Mouse (Mus musculus): Measurements from ENCODE around the gene Pabpc4.
"Not testable (repeated sequence)": the region's sequence is repeated elsewhere in the genome, so short reads cannot be mapped to it uniquely, and the experiment has no call there.

Pabpc4 gene

DNA sequence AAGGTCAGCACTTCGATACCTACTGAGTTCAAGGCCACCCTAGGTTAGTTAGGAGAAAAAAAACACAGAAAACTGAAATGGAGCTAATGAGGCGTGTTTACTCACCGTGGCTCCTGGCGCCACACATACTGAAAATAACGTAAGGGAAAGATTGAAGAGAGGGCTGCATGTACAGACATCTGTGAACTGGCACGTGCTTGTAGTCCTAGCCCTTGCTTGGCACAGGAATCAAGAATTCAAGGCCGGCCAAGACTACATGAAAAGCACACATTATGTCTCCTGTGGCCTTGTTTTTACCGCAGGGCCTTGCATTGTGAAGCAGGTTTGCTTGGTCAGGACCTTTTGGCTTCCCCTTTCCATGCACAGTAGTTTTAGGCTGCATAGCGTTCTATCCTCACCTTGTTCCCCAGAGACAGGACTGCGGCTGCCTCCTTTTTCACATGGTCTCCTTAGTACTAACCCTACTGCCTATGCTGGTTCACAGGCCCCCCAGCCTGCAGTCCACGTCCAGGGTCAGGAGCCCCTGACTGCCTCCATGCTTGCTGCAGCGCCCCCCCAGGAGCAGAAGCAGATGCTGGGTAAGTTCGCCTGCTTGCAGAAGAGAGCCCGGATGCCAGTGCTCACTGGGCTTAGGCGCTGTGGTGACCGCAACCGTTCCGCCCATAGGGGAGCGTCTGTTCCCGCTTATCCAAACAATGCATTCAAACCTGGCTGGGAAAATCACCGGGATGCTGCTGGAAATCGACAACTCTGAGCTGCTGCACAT is 35.2 kb downstream of the Pabpc4 start:
- DNase-seq (ENCODE audit: low read depth, low spot score), result no peak

GRCm38 (mm10) chr4:123298226-123298625 is 36.1 kb downstream of the Pabpc4 start:
- no peak for DNase-seq (ENCODE audit: low read depth, low spot score)

DNA sequence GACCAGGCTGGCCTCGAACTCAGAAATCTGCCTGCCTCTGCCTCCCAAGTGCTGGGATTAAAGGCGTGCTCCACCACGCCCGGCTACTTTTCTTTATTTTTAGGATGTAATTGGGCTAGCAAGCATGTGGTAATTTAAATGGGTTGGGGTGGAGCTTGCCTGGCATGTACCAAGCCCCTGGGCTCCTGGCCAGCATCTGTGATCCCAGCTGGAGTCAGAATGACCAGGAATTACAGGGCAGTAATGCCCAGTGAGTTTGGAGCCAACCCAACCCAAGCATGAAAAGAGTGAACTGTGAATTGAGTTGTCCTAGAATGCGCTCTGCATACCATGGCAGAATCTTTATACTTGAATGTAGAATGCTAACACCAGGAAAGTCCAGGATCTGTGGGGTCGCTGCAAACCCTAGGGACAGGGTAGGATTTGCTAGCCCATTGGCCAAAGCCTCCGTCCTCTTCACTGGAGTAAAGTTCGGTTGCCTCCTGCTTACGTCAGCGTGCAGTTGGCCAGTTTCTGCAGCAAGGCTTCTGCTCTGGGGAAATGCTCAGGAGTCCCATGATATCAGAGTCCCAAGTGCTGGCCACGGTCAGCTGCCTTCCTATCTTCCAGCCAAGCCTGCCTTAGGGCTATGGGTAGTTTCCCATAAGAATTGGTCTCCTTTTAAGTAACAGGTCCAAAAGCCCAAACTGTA is 37.0 kb downstream of the Pabpc4 start:
- DNase-seq (ENCODE audit: low read depth, low spot score), result no peak

- no peak for DNase-seq (ENCODE audit: low read depth, low spot score)
These were observed 43.6 kb downstream of the Pabpc4 start for GRCm38 (mm10) chr4:123305789-123306188.

- no peak for DNase-seq (ENCODE audit: low read depth, low spot score)
These were observed 44.8 kb downstream of the Pabpc4 start for GRCm38 (mm10) chr4:123306999-123307398.

GRCm38 (mm10) chr4:123308292-123308691 is 46.1 kb downstream of the Pabpc4 start:
- DNase-seq (ENCODE audit: low read depth, low spot score), result no peak

DNA sequence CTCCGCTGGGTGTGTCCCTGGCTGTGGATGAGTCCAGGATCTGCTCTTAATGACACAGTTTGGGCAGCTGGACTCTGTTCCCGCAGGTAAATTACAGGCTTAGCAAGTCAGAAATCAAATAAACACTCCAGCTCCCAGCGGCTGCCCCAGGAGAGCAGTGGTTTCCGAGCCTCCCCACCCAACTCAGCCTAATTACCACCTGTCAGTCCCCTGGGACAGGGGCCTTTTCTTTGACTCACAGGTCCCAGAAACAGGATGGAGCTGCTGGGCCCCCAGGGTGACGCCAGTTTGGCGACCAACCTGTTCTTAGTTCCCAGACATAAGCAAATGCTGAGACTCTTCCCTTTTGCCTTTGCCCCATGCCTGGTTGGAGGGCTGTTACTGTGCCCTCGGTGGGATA is 49.7 kb downstream of the Pabpc4 start:
- no peak for DNase-seq (ENCODE audit: low read depth, low spot score)

- DNase-seq (ENCODE audit: low read depth, low spot score), result no peak
These were observed 50.9 kb downstream of the Pabpc4 start for GRCm38 (mm10) chr4:123313010-123313409.

DNA sequence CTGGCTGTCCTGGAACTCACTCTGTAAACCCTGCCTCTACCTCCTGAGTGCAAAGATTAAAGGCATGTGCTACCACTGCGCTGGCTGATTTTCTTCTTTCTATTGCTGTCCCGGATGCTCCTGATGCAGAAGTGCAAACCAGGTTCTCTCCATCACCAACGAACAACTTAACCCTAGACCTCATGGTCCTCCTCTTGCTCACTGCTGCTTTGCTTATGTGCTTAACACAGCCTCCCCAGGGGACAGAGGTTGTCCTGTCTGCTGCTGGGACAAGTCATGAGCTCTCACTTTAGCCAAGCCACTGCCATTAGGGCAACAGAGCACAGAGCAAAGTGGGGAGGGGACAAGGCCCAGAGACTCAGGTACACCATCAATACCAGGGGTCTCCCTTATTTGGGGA is 52.3 kb downstream of the Pabpc4 start:
- DNase-seq (ENCODE audit: low read depth, low spot score), result no peak

GRCm38 (mm10) chr4:123322910-123323309 is 60.8 kb downstream of the Pabpc4 start:
- DNase-seq (ENCODE audit: low read depth, low spot score), result not testable (repeated sequence)

DNA sequence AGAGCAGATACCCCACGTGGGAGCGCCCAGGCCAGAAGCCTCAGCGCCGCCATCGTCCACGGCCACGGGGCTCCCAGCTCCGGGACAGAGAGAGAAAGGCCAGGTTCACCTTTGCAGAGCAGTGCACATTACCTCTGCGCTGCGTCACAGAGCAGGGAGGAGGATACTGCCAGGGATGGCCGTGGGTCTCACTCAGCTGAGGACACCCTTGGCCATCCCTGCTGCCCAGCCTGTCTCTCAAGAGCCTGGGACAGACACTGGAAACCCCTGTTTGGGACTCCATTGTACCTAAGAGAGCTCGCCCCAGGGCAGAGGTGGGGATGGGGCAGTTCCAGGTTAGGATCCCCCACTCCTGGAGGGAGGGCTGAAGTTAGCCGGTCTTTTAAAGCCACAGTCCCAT is 61.4 kb downstream of the Pabpc4 start, which contains the start of gene Oxct2a:
TSS of gene Oxct2a (minus strand) at position 101 of the 400 bp plus-strand sequence.
- DNase-seq (ENCODE audit: low read depth, low spot score), result no peak

DNA sequence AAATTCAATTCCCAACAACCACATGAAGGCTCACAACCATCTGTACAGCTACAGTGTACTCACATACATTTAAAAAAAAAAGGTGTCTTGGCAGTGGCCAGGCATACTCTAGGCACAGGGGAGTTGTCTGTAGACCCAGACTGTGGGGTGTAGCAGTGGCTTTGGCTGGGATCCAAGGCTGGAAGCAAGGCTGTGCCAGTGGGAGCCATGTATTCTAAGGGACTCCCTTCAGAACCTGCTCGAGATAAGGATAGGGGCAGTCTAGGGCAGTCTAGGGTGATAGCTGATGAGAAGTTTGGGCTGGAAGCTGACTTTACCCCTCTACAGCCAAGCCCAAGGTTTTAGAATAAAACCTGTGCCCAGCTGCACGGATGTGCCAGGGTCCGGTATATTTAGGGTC is 63.9 kb downstream of the Pabpc4 start:
- DNase-seq (ENCODE audit: low read depth, low spot score), result no peak

GRCm38 (mm10) chr4:123327630-123328029 is 65.5 kb downstream of the Pabpc4 start:
- DNase-seq (ENCODE audit: low read depth, low spot score), result no peak

- no peak for DNase-seq (ENCODE audit: low read depth, low spot score)
These were observed 66.8 kb downstream of the Pabpc4 start for GRCm38 (mm10) chr4:123328946-123329345.

DNA sequence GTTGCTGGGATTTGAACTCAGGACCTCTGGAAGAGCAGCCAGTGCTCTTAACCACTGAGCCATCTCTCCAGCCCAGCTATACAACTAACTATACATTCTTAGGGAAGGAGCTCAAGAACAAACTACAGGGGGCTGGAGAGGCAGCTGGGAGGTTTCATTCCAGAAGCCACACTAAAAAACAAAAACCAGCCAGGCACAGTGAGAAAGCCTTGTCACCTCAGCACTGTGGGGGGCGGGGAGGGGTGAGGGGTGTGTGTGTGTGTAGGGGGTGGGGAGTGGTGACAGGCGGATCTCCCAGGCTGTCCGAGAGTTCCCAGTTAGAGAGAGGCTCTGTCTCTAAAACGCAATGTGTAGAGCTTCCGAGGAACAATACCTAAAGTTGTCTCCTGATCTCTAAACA is 69.2 kb downstream of the Pabpc4 start:
- DNase-seq (ENCODE audit: low read depth, low spot score), result no peak

GRCm38 (mm10) chr4:123331961-123332360 is 69.8 kb downstream of the Pabpc4 start:
- DNase-seq (ENCODE audit: low read depth, low spot score), result not testable (repeated sequence)

DNA sequence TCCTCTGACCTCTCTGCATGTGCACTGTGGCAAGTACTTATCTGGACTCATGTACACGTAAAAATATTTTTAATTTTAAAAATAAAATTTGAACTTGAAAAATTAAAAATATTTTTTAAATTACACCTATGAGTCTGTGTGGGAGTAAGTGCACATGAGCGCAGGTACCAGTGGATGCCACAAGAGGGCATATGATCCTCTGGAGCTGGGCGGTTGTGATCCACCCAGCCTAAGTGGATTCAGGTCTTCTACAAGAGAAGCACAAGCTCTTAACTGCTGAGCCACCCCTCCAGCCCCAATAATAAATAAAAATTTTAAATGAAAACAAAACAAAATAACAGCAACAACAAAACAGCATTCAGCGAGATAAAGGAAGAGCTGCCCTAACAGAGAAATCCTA is 71.0 kb downstream of the Pabpc4 start:
- DNase-seq (ENCODE audit: low read depth, low spot score), result no peak

DNA sequence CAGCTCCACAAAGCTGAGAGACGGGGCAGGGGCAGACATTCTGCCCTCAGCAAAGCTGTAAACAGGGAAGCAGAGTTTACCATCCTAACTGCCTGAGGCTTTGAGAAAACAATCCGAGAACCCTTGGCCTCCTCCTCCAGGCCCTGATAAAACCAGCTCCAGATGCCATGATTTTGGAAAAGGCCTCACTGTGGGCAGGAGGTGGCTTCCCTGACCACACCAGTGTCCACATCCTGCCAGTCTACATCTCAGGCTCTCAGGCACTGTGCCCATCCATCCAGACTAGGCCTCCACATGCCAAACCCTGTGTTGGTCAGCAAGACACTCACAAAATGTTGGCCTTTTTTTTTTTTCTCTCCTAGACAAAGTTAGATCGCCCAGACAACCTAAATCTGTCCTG is 72.0 kb downstream of the Pabpc4 start:
- DNase-seq (ENCODE audit: low read depth, low spot score), result no peak

DNA sequence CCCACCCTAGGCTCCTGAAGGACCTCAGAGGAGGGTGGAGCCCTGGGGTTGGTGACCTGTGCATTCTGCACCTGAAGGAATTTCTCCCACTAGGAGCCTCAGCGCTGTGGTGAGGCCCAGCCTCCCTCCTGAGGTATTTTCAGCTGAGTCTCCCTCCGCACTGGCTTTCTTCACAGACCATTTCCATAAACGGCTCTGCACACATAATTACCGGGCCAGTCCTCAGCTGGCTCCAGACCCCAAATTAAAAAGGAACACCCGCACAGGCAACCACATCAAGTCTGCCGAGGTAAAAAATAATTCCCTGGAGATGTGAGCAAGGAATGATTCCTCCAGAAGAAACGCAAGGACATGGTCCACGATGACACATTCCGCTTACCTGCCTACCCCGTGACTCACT is 73.1 kb downstream of the Pabpc4 start:
- not testable (repeated sequence) for DNase-seq (ENCODE audit: low read depth, low spot score)

GRCm38 (mm10) chr4:123335796-123336585 is 73.8 kb downstream of the Pabpc4 start:
- no peak for DNase-seq (ENCODE audit: low read depth, low spot score)

DNA sequence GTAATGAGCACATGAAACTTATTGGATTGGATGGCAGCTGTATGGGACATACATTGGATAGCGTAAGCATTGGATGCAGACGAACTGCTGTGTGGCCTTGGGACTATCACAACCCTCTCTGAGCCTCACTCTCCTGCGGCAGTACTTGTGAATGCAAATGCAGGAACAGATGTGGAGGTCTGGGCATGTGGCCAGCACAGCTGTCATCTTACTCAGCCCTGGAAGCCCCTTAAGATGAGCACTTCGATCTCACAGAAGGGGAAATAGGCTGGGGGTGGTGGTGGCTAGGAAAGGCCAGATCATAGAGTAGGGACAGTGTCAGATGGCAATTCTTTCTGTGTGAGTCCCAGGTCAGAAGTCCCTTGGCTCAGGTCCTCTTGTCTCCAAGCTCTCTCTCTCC is 75.5 kb downstream of the Pabpc4 start:
- no peak for DNase-seq (ENCODE audit: low read depth, low spot score)

- DNase-seq (ENCODE audit: low read depth, low spot score), result no peak
These were observed 78.1 kb downstream of the Pabpc4 start for GRCm38 (mm10) chr4:123340232-123340631.

Data from c-Kit-negative CD71-positive TER-119-positive erythroid progenitor cells, embryonic 14.5 days (primary cell).